Mouse (Mus musculus): Measurements from ENCODE around the gene Upk1a.

- no peak for TF ChIP-seq POLR2A (IDR thresholded peaks at IDR 0.05; ENCODE audit: low read depth, low read length)
- no peak for TF ChIP-seq CTCF (conservative IDR thresholded peaks at IDR 0.05; ENCODE audit: insufficient read depth, insufficient read length, low read depth, low read length)
These were observed 26.1 kb downstream of the Upk1a start for GRCm38 (mm10) chr7:30586455-30587020.
